Mouse (Mus musculus): ENCODE measurements around the gene Shq1. TPM values are rescaled to one million over a fixed set of nuclear protein-coding genes. Genes with fewer than 3 reads are reported as not detected.

Gene Shq1
- total RNA-seq, 1 experiment from 2014 or later = 8.4 TPM

DNA sequence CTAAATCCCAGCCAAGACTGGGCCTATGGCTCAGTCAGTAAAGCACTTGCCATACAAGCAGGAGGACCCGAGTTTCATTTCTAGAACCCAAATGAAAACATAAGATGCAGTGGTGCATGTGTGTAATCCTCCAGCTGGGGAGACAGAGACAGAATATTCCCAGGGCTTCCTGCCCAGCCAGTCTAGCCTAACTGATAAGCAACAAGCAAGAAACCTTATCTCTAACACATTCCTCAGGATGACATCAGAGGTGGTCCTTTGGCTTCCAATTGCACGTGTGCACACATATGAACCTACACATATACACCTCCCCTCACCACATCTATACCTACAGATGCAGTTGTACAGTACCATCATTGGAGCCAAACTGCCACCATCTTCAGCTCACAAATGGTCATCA lies 2.1 kb downstream of the Shq1 start:
- DNase-seq = no peak

GRCm38 (mm10) chr6:100667644-100668043 lies 3.3 kb downstream of the Shq1 start:
- no peak for DNase-seq

GRCm38 (mm10) chr6:100662224-100662623 lies 8.7 kb downstream of the Shq1 start:
- DNase-seq = peak; percentile 16

DNA sequence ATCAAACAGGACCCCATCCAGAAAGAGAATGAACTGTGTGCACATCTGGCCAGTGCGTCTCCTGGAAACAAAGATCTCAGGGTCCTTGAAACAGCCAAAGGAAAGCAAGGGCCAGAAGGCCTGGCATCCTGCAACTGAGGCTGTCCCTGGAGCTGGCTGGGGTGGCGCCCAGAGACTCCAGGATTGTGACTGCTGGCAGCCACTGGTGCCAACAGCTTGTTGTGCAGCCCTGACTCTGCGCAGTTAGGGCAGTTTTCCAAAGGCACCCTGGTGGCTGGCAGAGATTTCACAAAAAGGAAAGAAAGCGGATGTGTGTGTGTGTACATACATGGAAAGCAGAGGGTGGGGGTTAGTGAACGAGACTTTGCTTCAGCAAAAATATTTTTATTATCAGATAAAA lies 10.6 kb downstream of the Shq1 start:
- peak; percentile 85 for DNase-seq

DNA sequence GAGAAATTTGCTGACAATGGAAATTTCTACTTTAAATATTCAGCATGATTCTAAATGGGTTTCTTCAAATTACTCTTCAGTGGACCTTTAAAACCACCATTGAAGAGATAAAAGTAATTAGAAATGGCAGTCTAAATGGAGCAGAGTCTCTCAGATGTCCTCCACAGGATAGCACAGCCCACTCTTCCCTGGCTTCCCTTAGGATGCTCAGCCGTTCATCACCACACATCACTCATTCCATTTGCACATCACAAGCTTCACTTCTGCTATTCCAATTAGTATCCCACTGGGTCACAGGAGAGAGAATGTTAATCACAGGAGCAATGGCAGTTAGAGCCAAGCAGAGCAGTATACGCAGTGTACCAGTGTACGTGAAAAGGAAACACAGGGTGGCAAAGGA lies 18.4 kb downstream of the Shq1 start:
- DNase-seq = no peak

DNA sequence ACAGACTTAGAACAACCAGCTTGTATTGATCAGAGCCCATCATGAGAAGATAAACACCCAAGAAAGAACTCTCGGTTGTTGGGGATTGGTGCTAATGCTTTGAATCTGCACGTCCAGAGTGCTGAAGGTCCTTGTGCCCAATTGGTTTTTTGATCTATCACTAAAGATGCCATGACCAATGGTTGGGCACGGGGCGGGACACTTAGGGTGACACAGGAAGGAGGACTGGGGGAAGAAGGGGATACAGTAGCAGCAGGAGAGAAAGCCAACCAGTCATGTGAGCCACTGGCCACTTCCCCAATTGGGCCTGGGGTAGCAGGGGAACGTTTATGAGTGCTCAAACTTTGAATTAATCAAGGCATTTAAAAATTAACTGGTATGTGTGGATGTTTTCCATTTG lies 23.8 kb downstream of the Shq1 start:
- no peak for DNase-seq

DNA sequence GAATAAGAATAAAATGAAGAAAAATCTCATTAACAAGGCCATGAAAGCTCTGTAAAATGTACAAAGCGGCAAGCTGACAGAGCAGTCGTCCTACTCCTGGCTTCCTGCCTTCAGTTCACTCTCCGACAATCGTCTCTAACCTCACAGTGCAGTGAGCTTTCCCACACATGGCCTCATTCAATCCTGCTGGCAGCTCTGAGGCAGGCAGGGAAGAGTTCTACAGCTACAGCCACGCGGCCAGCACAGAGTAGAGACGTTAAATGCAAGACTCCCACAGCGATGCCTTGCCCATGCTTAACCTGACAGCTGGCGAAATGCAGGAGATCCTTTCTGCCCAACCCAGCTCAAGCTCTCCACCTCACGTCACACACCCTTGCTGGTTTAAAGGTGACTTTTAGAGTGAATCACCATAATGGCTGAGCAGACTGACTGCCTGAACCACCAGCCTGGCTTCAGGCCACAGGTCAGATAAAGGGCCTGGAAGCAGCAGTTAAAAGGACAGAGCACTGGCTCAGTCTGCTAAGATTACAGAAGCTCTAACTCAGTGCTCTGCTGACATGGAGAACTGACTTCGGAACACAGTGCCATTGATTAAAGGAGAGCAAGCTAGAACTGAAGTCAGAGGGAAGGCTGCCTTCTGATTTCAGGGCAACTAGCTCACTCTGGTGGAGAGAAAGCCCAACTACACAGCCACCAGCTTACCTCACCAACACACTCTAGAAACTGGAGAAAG lies 25.3 kb downstream of the Shq1 start:
- DNase-seq = peak; percentile 67

DNA sequence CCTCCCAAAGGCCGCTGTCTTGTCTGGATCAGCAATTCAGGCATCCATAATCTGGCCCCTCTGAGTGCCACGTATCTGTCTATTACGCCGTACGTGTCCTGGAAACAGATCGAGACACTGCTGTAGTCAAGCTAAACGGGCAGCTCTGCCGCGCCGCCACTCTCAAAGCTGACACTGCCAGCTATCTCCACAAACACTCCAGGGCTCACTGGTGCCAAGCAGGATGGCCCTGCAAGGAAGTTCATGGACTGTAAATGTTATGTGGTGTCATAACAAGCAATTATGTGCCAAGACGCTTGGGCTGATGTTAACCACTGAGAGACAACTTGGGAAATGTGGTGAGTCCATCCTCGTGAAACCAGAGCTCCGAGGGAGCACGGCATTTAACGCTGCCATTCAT lies 26.3 kb downstream of the Shq1 start:
- DNase-seq = peak; percentile 25

DNA sequence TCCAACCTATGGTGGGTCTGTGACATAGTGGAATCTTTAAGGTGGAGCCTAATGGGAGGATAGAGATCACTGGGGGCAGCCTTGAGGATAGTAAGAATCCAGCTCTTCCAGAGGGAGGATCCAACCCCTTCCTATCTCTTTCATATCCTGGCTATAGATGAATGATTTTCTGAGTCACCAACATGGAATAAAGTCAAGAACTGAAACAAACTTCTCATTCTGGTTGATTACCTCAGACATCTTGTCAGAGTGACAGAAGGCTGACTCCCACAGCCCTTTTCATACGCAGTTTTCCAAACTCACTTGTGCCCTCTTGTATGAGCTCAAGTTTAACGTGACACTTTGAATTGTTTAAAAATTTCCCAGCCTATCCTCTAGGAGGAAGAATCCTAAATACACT lies 28.2 kb downstream of the Shq1 start:
- no peak for DNase-seq

DNA sequence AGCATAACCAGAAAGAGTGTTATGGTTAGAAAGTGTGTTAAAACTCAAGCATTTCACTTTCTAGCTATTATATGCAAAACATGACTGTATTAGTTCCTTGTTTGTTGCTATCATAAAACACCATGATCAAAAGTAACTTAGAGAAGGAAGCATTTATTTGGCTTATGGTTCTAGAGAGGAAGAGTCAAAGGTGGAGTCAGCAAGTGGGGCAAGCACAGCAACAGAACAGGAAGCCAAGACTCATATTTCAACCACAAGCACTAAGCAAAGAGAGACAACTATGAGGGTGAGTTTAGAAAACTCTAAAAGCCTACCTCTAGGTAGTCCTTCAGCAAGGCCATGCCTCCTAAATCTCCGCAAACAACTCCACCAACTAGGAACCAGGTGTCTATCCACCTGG lies 30.4 kb downstream of the Shq1 start:
- DNase-seq = no peak

GRCm38 (mm10) chr6:100629086-100629485 lies 41.9 kb downstream of the Shq1 start:
- no peak for DNase-seq

- DNase-seq = no peak
Observed at GRCm38 (mm10) chr6:100628223-100628622, 42.7 kb downstream of the Shq1 start.

DNA sequence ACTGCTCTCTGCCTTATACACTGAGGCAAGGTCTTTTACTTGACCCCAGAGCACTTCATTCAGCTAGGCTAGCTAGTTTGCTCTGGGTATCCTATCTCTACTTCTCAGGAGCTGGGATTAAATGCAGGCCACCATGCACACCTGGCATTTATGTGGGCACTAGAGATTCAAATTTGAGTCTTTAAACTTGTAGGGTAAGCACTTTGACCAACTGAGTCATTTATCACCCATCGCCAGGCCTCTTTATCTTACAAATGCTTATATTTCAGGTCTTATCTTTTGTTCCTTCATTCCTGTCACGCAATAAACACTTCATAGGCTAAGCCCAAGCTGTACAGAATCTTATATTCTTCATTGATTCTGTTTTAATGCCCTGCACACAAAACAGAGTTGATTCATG lies 47.0 kb downstream of the Shq1 start:
- no peak for DNase-seq

DNA sequence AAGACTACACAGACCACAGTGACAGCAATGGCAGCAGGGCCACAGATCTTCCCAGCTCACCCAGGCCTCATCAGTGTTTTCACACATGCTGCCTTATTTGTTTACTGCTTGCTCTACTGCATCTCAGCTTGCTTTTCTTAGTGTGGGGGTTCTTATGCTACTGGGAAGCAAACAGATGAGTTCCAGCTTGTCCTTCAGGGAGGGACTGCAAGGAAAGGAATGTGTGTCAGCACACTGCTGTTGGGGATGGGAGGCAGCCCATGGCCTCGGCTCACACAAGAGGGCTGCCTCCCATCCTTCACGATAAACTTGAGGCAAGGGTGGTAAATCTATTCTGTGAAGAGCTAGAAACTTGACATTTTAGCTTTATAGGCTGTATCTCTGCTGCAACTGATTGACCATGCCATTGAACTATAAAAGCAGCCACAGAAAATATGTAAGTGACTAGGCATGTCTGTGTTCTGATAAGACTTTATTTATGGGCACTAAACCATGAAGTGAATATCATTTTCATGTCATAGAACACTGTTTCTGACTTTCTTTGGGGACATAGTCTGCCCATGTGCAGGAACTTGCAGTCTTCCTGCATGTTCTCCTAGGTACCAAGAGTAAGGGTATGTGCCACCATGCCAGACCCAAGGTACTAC lies 48.0 kb downstream of the Shq1 start:
- DNase-seq = peak; percentile 12

- DNase-seq = no peak
Observed at GRCm38 (mm10) chr6:100620411-100620810, 50.5 kb downstream of the Shq1 start.

DNA sequence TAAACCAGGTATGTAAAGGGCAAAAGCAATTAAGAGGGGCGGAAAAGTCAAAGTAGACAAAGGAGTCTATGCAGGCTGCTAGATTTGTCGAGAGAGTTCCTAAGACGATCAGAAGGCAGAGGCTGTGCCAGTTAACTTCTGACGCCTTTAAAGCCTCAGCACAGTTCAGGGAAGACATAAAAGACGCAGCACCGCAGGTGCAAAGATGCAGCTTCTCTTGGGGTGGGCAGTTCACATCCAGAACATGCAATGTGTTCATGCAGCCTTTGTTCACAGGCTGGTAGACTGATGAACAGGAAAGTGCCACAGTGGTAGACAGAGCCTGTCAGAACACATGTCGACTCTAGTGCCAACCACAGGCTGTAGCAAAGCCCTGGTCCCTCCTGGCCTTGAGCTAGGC lies 51.6 kb downstream of the Shq1 start:
- DNase-seq = no peak

GRCm38 (mm10) chr6:100616133-100616532 lies 54.8 kb downstream of the Shq1 start:
- DNase-seq = no peak

DNA sequence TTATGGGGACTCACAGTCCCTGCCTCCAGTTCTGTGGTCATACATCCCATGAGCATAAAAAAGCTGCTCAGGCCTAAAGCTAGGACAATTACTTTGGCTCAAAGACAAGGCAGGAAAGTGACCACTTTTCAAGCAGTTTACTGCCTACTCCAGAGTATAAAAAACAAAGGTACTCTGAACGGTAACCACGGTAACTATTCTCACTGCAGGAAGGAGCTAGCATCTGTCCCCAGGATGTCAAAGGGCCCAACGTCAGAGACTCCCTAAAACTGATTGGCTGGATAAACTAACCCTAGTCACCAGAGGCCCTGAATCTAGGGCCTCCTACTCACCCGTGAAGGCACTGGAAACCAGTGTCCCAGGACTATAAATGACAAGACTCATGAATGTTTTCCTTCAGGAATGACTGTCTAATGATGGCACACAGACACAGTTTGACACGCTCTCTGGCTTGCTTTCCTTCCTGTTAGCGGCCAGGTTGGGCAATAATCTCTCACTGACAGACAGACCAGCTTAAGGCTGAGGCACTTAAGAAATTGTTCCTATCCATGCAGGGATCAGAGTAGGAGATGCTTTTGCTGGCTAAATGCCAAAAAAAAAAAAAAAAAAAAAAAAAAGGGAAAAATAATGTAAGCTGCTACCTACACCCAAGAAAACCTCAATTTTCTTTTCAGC lies 57.2 kb downstream of the Shq1 start:
- no peak for DNase-seq

DNA sequence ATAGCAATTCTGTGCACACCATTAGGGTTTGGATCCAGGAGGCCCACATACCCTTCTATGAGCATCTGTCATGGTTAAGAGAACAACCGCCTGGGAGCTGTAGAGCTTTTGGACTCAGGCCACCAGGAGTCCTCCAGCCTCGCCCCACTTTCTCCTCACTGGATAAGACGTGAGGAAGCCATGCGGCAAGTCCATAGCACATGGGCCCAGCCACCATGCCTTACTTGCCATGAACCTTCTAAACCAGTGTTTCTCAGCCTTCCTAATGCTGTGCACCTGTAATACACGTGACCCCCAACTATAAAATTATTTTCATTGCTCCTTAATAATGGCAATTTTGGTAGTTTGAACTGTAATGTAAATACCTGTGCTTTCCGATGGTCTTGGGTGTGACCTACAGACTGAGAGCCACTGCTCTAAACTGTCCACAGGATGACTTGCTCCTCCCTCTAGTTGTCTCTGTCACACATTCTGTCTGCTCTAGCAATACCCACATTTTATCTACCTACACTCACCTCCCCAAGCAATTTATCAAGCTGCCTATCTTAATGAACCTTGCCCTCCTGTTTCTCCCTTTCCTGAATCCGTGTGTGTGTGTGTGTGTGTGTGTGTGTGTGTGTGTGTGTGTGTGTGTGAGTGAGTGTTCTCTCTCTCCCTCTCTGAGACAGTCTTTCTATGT lies 59.9 kb downstream of the Shq1 start:
- no peak for DNase-seq

- peak; percentile 59 for DNase-seq
Observed at GRCm38 (mm10) chr6:100610182-100610581, 60.8 kb downstream of the Shq1 start.

DNA sequence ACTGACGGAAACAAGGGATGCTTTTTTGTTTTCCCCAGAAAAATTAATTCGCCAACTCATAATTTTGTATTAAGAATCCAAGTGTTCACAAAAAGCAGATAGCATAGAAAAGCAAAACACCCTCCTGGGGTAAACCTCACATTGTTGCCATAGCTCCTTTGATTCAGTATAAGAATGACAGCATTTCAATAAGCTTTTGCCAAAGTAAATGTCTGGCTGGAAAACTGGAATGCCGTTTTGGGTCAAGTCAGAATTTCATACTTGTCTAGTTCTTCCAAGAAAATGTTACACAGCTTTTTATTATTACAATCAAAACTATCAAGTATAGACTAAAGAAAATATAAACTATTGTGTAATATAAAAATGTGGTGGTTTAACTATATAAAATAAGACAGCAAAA lies 61.7 kb downstream of the Shq1 start:
- no peak for DNase-seq

DNA sequence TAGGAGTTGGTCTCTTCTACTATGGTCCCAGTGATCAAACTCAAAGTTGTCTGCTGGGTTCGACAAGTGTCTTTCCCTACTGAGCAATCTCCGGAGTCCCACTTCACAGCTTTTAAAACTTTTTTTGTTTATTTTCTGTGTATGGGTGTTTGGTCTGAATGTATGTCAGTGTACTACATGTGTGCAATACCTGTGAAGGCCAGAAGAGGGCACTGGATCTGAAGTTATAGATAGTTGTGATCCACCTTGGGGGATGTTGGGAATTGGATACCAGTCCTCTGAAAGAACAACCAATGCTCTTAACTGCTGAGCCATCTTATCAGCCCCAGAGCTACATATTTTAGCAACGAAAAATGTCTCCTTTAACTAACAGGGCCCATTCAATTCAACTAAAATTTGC lies 62.5 kb downstream of the Shq1 start:
- DNase-seq = peak; percentile 20

- DNase-seq = no peak
Observed at GRCm38 (mm10) chr6:100606805-100607204, 64.2 kb downstream of the Shq1 start.

All from adrenal gland, postnatal 14 days (tissue).